Mouse (Mus musculus) liver, adult 10 weeks (tissue): ENCODE measurements around the gene Riok1. TPM values are rescaled to one million over a fixed set of nuclear protein-coding genes. Genes with fewer than 3 reads are reported as not detected.

ENCODE experiments used
- polyA plus RNA-seq: library from polyadenylated mRNA; stranded (reverse); fragments of 350-450 nt; fragmentation: Illumina TruSeq; extraction: RNeasy Lipid Tissue Mini Kit (QIAGEN cat#74804); gene quantifications from one replicate; pipeline ENCODE4 v1.2.3, GENCODE M21; 2014; ENCODE audit warnings: low read depth, low replicate concordance

Riok1 gene
- 15.5 TPM for polyA plus RNA-seq

GRCm38 (mm10) chr13:38036343-38037043, at the start of gene Riok1:
Riok1 (plus strand) TSS chr13:38036995.

GRCm38 (mm10) chr13:37993704-37994404, 42.9 kb upstream of the Riok1 start, which contains the start of gene Ssr1:
Ssr1 (minus strand) TSS chr13:37994217.

DNA sequence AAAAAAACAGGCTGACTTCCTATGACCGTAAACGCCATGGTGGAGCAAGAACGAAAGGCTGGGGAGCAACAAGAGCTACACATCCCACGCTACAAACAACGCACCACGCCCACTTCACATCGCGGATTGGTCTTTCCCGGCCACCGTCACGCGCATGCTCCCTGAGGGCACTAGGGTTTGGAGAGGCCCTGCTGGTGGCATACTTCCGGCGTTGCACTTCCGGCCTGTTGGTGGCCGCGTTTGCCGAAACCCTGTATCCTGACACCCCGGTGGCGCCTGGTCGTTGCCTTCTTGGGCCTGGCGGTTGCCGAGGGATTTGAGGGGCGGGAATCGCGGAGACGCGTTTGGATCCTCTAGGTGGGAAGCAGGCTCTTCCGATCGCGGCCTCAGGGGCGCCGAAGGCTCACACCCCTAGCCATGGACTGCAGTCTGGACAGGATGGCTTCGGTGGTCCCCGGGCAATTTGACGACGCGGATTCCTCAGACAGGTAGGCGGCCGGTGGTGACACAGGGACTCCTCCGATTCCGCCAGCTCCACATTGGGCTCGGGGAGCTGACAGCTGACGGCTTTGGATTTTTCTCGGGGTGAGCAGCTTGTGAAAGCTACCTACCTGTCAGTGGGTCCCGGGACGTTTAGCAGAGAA, 371 bp downstream of the Riok1 start, which contains the start of gene Cage1:
Gene Cage1, minus strand, starts transcription at position 26 of the 644 bp plus-strand sequence.

Other genes starting within 250 kb of the Riok1 start
- 118 TPM for gene Ssr1, start 42.8 kb upstream of the Riok1 start, polyA plus RNA-seq
- gene Cage1, start 74 bp downstream of the Riok1 start, polyA plus RNA-seq: 0.79 TPM
- 13.0 TPM for gene Dsp, start 114.3 kb downstream of the Riok1 start, polyA plus RNA-seq
- gene Snrnp48, start 167.9 kb downstream of the Riok1 start, polyA plus RNA-seq: 36.6 TPM